Mouse (Mus musculus): ENCODE data around the gene Alpk1. TPM values are rescaled to one million over a fixed set of nuclear protein-coding genes. Genes with fewer than 3 reads are reported as not detected.

Alpk1 gene
- polyA plus RNA-seq (2014; fragmentation: Nextera tagmentation; extraction: Ambion mirVana): 1.2 and 1.3 TPM in 2 replicates

DNA sequence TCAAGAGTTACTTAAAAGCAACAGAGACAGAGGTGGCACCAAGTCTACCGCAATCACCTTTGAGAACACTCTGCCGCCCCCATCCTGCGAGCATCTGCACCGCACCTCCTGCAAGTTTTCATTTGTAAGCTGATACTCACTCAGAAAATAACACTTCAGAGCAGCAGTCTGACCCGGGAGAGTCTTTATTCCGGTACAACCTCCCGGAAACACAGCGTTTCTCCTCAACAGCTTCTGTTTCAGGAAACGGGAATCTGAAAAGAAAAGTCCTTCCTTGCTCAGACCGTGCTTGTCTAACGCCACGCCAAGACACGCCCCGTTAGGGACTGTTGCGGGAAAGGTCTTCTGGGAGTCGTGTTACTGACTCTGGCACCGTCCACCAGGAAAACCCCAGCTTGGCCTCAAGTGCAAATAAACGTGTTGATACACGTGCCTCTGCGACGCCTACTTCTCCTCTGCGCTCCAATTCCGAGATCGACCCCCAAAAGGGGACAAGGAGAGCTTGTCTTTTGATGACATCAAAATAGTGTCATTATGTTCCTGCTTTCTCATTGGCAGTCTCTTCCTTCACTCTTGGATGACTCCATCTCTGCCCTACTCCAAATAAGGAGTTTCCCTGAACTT, at the start of gene Alpk1:
Gene Alpk1 (minus strand): TSS at position 507 of the 624 bp plus-strand sequence.
- peak; percentile 91 for ATAC-seq (ENCODE audit: low read depth)
- Histone ChIP-seq H3K4me2 (ENCODE audit: low read depth, low read length) (peak within 1 kb of the TSS; percentile 56), H3K4me1 (ENCODE audit: control insufficient read depth, insufficient read depth, low read length) (no peaks in the 10 kb centered on the region), H3K27ac (replicated peaks; ENCODE audit: low read depth, low read length) (peak within 1 kb of the TSS; percentile 7; the same call in 1 of the 2 replicates), H3K27me3 (replicated peaks; ENCODE audit: control insufficient read depth, insufficient read depth, low read length) (no peaks in the 10 kb centered on the region), H3K9ac (ENCODE audit: low read depth, low read length) (peak within 1 kb of the TSS; percentile 55), H3K4me3 (ENCODE audit: low read depth, low read length) (peak within 1 kb of the TSS; percentile 42), H3K36me3 (ENCODE audit: control insufficient read depth, insufficient read depth, low read length) (no peaks in the 10 kb centered on the region), H3K9me3 (ENCODE audit: control insufficient read depth, low read length) (no peaks in the 10 kb centered on the region)
- under 1% methylated on average over 24 of the region's 24 CpGs for WGBS
- peak; percentile 84 for DNase-seq (ENCODE audit: low spot score)

GRCm38 (mm10) chr3:127827123-127827522, 46.8 kb upstream of the Alpk1 start:
- Histone ChIP-seq H3K4me3 (ENCODE audit: low read depth, low read length) (no peak overlapping the region), H3K36me3 (ENCODE audit: control insufficient read depth, insufficient read depth, low read length) (peaks cover 8% of the 10 kb centered on the region; the same call in 1 of the 2 replicates), H3K4me2 (ENCODE audit: low read depth, low read length) (no peak overlapping the region), H3K9ac (ENCODE audit: low read depth, low read length) (no peak overlapping the region), H3K9me3 (ENCODE audit: control insufficient read depth, low read length) (no peaks in the 10 kb centered on the region), H3K27ac (replicated peaks; ENCODE audit: low read depth, low read length) (no peak overlapping the region), H3K27me3 (replicated peaks; ENCODE audit: control insufficient read depth, insufficient read depth, low read length) (no peaks in the 10 kb centered on the region), H3K4me1 (ENCODE audit: control insufficient read depth, insufficient read depth, low read length) (no peaks in the 10 kb centered on the region; the same call in 1 of the 2 replicates)
- DNase-seq (ENCODE audit: low spot score) (peak; percentile 22), ATAC-seq (ENCODE audit: low read depth) (peak; percentile 54; the same call in 1 of the 2 replicates)
- WGBS: 43% methylated on average over 7 of the region's 7 CpGs

- H3K4me3 ChIP-seq (ENCODE audit: low read depth, low read length): no peak overlapping the region
- H3K4me2 ChIP-seq (ENCODE audit: low read depth, low read length): no peak overlapping the region
- H3K27me3 ChIP-seq (replicated peaks; ENCODE audit: control insufficient read depth, insufficient read depth, low read length): no peaks in the 10 kb centered on the region
- ATAC-seq (ENCODE audit: low read depth): no peak
- H3K9me3 ChIP-seq (ENCODE audit: control insufficient read depth, low read length): no peaks in the 10 kb centered on the region
- DNase-seq (ENCODE audit: low spot score): no peak
- no peak overlapping the region for H3K9ac ChIP-seq (ENCODE audit: low read depth, low read length)
- 84% methylated on average over 7 of the region's 7 CpGs for WGBS
- peaks cover 13% of the 10 kb centered on the region for H3K36me3 ChIP-seq (ENCODE audit: control insufficient read depth, insufficient read depth, low read length)
- H3K27ac ChIP-seq (replicated peaks; ENCODE audit: low read depth, low read length): no peak overlapping the region
- H3K4me1 ChIP-seq (ENCODE audit: control insufficient read depth, insufficient read depth, low read length): no peaks in the 10 kb centered on the region; the same call in 1 of the 2 replicates
These were observed 46.2 kb upstream of the Alpk1 start for GRCm38 (mm10) chr3:127826503-127826902.

GRCm38 (mm10) chr3:127823886-127824863, 43.8 kb upstream of the Alpk1 start:
- no peak for ATAC-seq (ENCODE audit: low read depth)
- DNase-seq (ENCODE audit: low spot score): no peak

DNA sequence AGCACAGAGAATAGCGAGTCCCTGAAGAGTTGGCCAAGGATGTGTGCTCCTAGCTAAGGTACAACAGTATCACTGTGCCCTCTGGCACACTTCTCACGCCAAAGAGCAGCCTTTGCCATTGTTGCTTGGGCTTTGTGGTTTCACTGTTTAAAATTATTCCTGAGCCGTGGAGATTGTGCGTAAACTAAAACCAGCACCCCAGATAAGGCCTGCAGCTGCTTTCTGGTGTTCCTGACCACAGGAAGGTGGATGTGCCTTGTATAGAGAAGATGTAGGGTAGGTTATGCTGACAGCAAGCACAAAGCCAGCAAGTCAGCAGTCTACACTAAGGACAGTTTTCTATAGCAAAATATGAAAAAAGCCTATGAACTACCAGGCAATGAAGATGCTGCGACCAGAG, 40.9 kb upstream of the Alpk1 start:
- H3K4me3 ChIP-seq (ENCODE audit: low read depth, low read length): no peak overlapping the region
- H3K27me3 ChIP-seq (replicated peaks; ENCODE audit: control insufficient read depth, insufficient read depth, low read length): no peaks in the 10 kb centered on the region
- H3K9me3 ChIP-seq (ENCODE audit: control insufficient read depth, low read length): no peaks in the 10 kb centered on the region
- DNase-seq (ENCODE audit: low spot score) (no peak), ATAC-seq (ENCODE audit: low read depth) (no peak)
- no peak overlapping the region for H3K4me2 ChIP-seq (ENCODE audit: low read depth, low read length)
- peaks cover 34% of the 10 kb centered on the region for H3K36me3 ChIP-seq (ENCODE audit: control insufficient read depth, insufficient read depth, low read length)
- H3K27ac ChIP-seq (replicated peaks; ENCODE audit: low read depth, low read length): no peak overlapping the region
- H3K4me1 ChIP-seq (ENCODE audit: control insufficient read depth, insufficient read depth, low read length): no peaks in the 10 kb centered on the region
- 83% methylated on average over 5 of the region's 5 CpGs for WGBS
- H3K9ac ChIP-seq (ENCODE audit: low read depth, low read length): no peak overlapping the region

More at GRCm38 (mm10) chr3:127823886-127824863, 43.8 kb upstream of the Alpk1 start:
- Histone ChIP-seq H3K9me3 (ENCODE audit: control insufficient read depth, low read length) (no peaks in the 10 kb centered on the region), H3K36me3 (ENCODE audit: control insufficient read depth, insufficient read depth, low read length) (peaks cover 29% of the 10 kb centered on the region), H3K4me2 (ENCODE audit: low read depth, low read length) (no peak overlapping the region), H3K27me3 (replicated peaks; ENCODE audit: control insufficient read depth, insufficient read depth, low read length) (no peaks in the 10 kb centered on the region), H3K27ac (replicated peaks; ENCODE audit: low read depth, low read length) (no peak overlapping the region), H3K4me3 (ENCODE audit: low read depth, low read length) (no peak overlapping the region), H3K9ac (ENCODE audit: low read depth, low read length) (no peak overlapping the region), H3K4me1 (ENCODE audit: control insufficient read depth, insufficient read depth, low read length) (no peaks in the 10 kb centered on the region; the same call in 1 of the 2 replicates)
- WGBS: 84% methylated on average over 17 of the region's 17 CpGs

- DNase-seq (ENCODE audit: low spot score): no peak
- H3K9me3 ChIP-seq (ENCODE audit: control insufficient read depth, low read length): no peaks in the 10 kb centered on the region
- no peaks in the 10 kb centered on the region for H3K4me1 ChIP-seq (ENCODE audit: control insufficient read depth, insufficient read depth, low read length)
- H3K36me3 ChIP-seq (ENCODE audit: control insufficient read depth, insufficient read depth, low read length): peaks cover 37% of the 10 kb centered on the region
- H3K9ac ChIP-seq (ENCODE audit: low read depth, low read length): no peak overlapping the region
- ATAC-seq (ENCODE audit: low read depth): no peak
- no peak overlapping the region for H3K4me2 ChIP-seq (ENCODE audit: low read depth, low read length)
- no peaks in the 10 kb centered on the region for H3K27me3 ChIP-seq (replicated peaks; ENCODE audit: control insufficient read depth, insufficient read depth, low read length)
- H3K4me3 ChIP-seq (ENCODE audit: low read depth, low read length): no peak overlapping the region
- H3K27ac ChIP-seq (replicated peaks; ENCODE audit: low read depth, low read length): no peak overlapping the region
- 73% methylated on average over 1 of the region's 1 CpGs for WGBS
These were observed 40.1 kb upstream of the Alpk1 start for GRCm38 (mm10) chr3:127820400-127820799.

- WGBS: 75% methylated on average over 11 of the region's 11 CpGs
- Histone ChIP-seq H3K27ac (replicated peaks; ENCODE audit: low read depth, low read length) (no peak overlapping the region), H3K4me3 (ENCODE audit: low read depth, low read length) (no peak overlapping the region), H3K27me3 (replicated peaks; ENCODE audit: control insufficient read depth, insufficient read depth, low read length) (no peaks in the 10 kb centered on the region), H3K9me3 (ENCODE audit: control insufficient read depth, low read length) (no peaks in the 10 kb centered on the region), H3K9ac (ENCODE audit: low read depth, low read length) (no peak overlapping the region), H3K4me1 (ENCODE audit: control insufficient read depth, insufficient read depth, low read length) (no peaks in the 10 kb centered on the region), H3K4me2 (ENCODE audit: low read depth, low read length) (no peak overlapping the region), H3K36me3 (ENCODE audit: control insufficient read depth, insufficient read depth, low read length) (peaks cover 38% of the 10 kb centered on the region)
- ATAC-seq (ENCODE audit: low read depth) (peak; percentile 47; the same call in 1 of the 2 replicates), DNase-seq (ENCODE audit: low spot score) (no peak)
These were observed 38.7 kb upstream of the Alpk1 start for GRCm38 (mm10) chr3:127818694-127819663.

All from embryonic facial prominence, embryonic 14.5 days (tissue).